Mouse (Mus musculus): ENCODE data around the gene Clca3a2. TPM values are rescaled to one million over a fixed set of nuclear protein-coding genes. Genes with fewer than 3 reads are reported as not detected.
"Not testable (repeated sequence)": the region's sequence is repeated elsewhere in the genome, so short reads cannot be mapped to it uniquely, and the experiment has no call there.

The Clca3a2 gene
- polyA plus RNA-seq, 1 experiment from 2014 or later: not detected

DNA sequence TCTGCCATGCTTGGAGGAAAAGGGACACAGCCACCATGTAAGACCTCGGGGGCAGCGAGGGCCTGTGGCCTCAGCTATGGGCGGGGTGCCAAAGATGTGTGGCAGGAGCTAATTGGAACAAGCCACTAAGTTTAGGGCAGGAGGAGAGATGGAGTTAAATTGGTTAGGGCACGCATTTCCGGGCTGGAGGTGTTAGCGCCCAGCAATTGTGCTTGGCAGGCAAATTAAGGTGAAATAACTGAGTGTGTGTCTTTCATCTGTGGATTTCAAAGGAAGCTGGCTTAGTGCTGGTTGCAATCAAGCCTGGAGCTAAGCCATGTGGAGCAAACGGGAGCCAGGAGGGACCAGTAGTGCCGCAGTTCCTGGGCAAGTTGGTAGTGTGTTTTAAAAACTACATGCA lies 63.2 kb downstream of the Clca3a2 start:
- ATAC-seq (peak; percentile 52; the same call in 1 of the 2 replicates), DNase-seq (ENCODE audit: low spot score) (peak; percentile 19)
- not testable (repeated sequence) for H3K9ac ChIP-seq (ENCODE audit: low read length); H3K27ac ChIP-seq (ENCODE audit: low read depth, low read length); H3K4me1 ChIP-seq (ENCODE audit: control insufficient read depth, insufficient read depth, low read length); H3K27me3 ChIP-seq (replicated peaks; ENCODE audit: control insufficient read depth, insufficient read depth, low read length); H3K9me3 ChIP-seq (replicated peaks; ENCODE audit: control insufficient read depth, low read length); H3K36me3 ChIP-seq (ENCODE audit: control insufficient read depth, insufficient read depth, low read length); H3K4me2 ChIP-seq (ENCODE audit: low read length); H3K4me3 ChIP-seq (ENCODE audit: low read depth, low read length)
- 43% methylated on average over 8 of the region's 8 CpGs for WGBS

DNA sequence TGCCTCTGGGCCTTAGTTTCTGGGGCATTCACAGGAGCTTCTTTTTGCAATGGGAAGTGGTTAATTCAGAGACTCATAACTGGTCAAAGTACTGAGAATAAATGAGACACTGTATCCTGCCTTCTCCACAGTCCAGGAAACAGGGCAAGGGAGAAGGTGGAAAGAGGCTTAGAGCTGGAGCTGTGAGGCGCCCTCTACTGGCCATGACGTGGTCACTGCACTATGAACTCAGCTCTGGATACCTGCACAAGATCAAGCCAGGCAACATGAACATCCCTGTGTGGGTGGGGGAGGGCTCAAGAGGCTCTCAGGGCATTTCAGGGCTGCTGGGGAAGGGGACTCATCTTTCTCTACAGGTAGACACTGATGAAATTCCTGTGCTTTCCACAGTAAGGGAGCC lies 66.2 kb downstream of the Clca3a2 start:
- Histone ChIP-seq H3K27me3 (replicated peaks; ENCODE audit: control insufficient read depth, insufficient read depth, low read length) (no peaks in the 10 kb centered on the region), H3K27ac (ENCODE audit: low read depth, low read length) (no peak overlapping the region), H3K9me3 (replicated peaks; ENCODE audit: control insufficient read depth, low read length) (no peaks in the 10 kb centered on the region), H3K9ac (ENCODE audit: low read length) (no peak overlapping the region), H3K4me1 (ENCODE audit: control insufficient read depth, insufficient read depth, low read length) (no peaks in the 10 kb centered on the region), H3K36me3 (ENCODE audit: control insufficient read depth, insufficient read depth, low read length) (no peaks in the 10 kb centered on the region), H3K4me2 (ENCODE audit: low read length) (no peak overlapping the region), H3K4me3 (ENCODE audit: low read depth, low read length) (no peak overlapping the region)
- DNase-seq (ENCODE audit: low spot score) (no peak), ATAC-seq (no peak)
- WGBS: 3% methylated on average over 2 of the region's 2 CpGs

DNA sequence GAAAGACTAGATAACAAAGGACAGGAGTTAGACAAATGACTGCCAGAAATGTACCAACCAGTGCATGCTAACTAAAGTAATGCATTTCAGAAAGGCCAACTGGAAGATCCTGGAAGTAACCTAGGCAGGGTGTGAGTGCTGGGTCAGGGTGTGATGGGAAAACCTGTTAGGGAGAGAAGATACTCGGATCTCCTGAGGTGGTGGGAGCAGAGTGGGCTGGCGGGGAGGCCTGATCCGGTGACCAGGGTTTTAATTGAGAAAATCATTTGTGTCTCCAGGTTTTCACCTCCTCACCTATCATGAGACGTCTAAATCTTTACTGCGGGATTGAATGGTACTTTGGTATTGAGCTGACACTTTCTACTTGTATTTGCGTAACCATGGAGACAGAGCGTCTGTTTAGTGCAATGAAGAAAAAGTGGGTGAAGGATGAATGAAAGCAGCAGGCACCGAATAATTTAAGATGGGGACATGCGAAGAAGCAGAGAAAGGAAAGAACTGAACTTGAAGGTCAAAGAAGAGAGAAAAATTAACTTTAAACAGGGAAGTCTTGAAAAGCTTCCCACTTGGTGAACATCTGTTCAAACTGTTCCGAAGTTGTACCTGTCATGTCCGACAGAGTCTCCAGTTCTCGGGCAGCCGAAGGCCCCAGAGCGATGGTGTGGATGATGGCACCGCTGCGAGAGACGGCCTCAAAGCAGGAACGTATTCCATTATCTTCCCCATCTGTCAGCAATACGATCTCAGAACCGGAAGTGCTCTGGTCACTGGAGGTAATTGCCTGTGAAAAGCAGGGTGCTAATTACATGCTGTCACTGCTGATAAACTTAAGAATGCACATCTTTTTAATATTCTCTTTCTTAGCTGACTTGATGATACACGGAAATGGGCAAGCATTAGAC lies 70.0 kb downstream of the Clca3a2 start:
- H3K9me3 ChIP-seq (replicated peaks; ENCODE audit: control insufficient read depth, low read length); H3K27ac ChIP-seq (ENCODE audit: low read depth, low read length); H3K9ac ChIP-seq (ENCODE audit: low read length); H3K27me3 ChIP-seq (replicated peaks; ENCODE audit: control insufficient read depth, insufficient read depth, low read length); H3K36me3 ChIP-seq (ENCODE audit: control insufficient read depth, insufficient read depth, low read length); H3K4me1 ChIP-seq (ENCODE audit: control insufficient read depth, insufficient read depth, low read length); H3K4me3 ChIP-seq (ENCODE audit: low read depth, low read length); H3K4me2 ChIP-seq (ENCODE audit: low read length): not testable (repeated sequence)
- WGBS: 41% methylated on average over 18 of the region's 21 CpGs
- peak; percentile 32 for DNase-seq (ENCODE audit: low spot score)
- ATAC-seq: peak; percentile 83

DNA sequence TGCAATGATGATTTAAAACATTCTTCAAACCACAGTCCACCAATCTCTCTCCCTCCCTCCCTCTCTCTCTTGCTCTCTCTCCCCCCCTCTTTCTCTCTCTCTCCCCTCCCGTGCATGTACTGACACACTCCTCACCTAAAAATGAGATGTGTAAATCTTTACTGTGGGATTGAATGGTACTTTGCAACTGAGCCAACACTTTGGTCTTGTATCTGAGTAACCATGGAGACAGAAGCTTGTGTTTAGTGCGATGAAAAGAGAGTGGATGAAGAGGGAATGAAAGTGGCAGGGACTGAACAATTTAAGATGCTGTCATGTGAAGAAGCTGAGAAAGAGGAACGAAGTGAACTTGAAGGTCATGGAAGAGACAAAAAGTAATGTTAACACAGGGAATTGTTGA lies 71.6 kb downstream of the Clca3a2 start:
- peak; percentile 66; the same call in 1 of the 2 replicates for ATAC-seq
- not testable (repeated sequence) for H3K4me2 ChIP-seq (ENCODE audit: low read length); H3K9ac ChIP-seq (ENCODE audit: low read length); H3K36me3 ChIP-seq (ENCODE audit: control insufficient read depth, insufficient read depth, low read length); H3K9me3 ChIP-seq (replicated peaks; ENCODE audit: control insufficient read depth, low read length); H3K27me3 ChIP-seq (replicated peaks; ENCODE audit: control insufficient read depth, insufficient read depth, low read length); H3K27ac ChIP-seq (ENCODE audit: low read depth, low read length); H3K4me3 ChIP-seq (ENCODE audit: low read depth, low read length); H3K4me1 ChIP-seq (ENCODE audit: control insufficient read depth, insufficient read depth, low read length)
- WGBS: 12% methylated on average over 3 of the region's 3 CpGs
- peak; percentile 44 for DNase-seq (ENCODE audit: low spot score)

Other genes starting within 250 kb of the Clca3a2 start
- gene Hs2st1, start 249.3 kb downstream of the Clca3a2 start, polyA plus RNA-seq (2014; fragmentation: Nextera tagmentation; extraction: Ambion mirVana): 18.3 and 18.6 TPM in 2 replicates
- gene Selenof, start 249.2 kb downstream of the Clca3a2 start, polyA plus RNA-seq (2014; fragmentation: Nextera tagmentation; extraction: Ambion mirVana): 518 and 577 TPM in 2 replicates
- 84.7 and 99.5 TPM in 2 replicates for gene Sh3glb1, start 99.2 kb downstream of the Clca3a2 start, polyA plus RNA-seq (2014; fragmentation: Nextera tagmentation; extraction: Ambion mirVana)
- 0.38 and 0.47 TPM in 2 replicates for gene Clca3a1, start 58.5 kb downstream of the Clca3a2 start, polyA plus RNA-seq (2014; fragmentation: Nextera tagmentation; extraction: Ambion mirVana)
- not detected in 2 replicates for gene Clca3b, start 29.9 kb upstream of the Clca3a2 start, polyA plus RNA-seq (2014; fragmentation: Nextera tagmentation; extraction: Ambion mirVana)
- gene Clca4b, start 113.0 kb upstream of the Clca3a2 start, polyA plus RNA-seq (2014; fragmentation: Nextera tagmentation; extraction: Ambion mirVana): not detected in 2 replicates
- gene Clca4a, start 155.6 kb upstream of the Clca3a2 start, polyA plus RNA-seq (2014; fragmentation: Nextera tagmentation; extraction: Ambion mirVana): not detected in 2 replicates
- gene Clca1, start 213.3 kb upstream of the Clca3a2 start, polyA plus RNA-seq (2014; fragmentation: Nextera tagmentation; extraction: Ambion mirVana): not detected in 2 replicates

Data from forebrain, embryonic 14.5 days (tissue).